Mouse (Mus musculus): ENCODE results near the gene Vmn2r31. TPM values are rescaled to one million over a fixed set of nuclear protein-coding genes. Genes with fewer than 3 reads are reported as not detected.
"Not testable (repeated sequence)": the region's sequence is repeated elsewhere in the genome, so short reads cannot be mapped to it uniquely, and the experiment has no call there.

The Vmn2r31 gene
- total RNA-seq (2021): not detected
- long read RNA-seq, experiment 1: 0 reads
- long read RNA-seq, experiment 2: 0 reads

DNA sequence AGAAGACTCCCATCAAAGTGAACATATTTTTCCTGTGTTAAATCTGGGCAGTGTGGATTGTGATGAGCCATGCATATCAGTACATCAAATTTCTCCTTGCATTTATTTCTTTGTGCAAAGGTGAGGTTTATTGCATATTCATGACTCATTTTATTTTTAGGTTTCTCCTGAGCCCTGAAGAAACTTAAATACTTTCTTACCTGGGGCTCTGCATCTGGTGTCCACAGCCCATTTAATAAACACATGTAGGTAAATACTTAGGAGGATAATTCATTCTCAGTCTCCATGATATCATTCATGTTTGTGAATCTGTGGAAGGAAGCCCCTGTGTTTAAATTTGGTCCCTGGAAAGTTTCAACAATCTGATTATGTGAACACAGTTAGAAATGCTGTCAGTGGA is at the start of gene Vmn2r31:
Vmn2r31 (minus strand) TSS at position 101 of the 400 bp plus-strand sequence.
- DNase-seq (ENCODE audit: low spot score in 2 of 2): not testable (repeated sequence)

DNA sequence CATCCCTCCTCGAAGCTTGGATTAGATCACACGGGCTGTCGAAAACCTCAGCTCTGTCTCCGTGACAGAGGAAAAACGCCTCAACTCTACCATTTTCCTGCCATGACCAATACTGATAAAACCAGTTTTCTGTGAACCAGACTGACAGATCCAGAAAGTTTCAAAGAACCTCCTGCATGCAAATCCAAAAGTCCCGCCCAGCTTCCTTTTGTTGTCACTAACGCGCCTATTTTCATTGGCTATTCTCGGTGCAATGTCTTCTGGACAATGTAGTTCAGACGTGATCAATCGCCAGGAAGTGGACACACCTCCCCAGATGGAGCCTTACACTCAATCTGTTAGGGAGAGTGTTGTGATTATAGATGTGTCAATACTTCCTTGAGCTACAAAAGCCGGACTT is 25.1 kb downstream of the Vmn2r31 start, which contains the start of gene Gm45783:
Gm45783 (minus strand) TSS at position 143 of the 400 bp plus-strand sequence.
- not testable (repeated sequence) for DNase-seq (ENCODE audit: low spot score in 2 of 2)

DNA sequence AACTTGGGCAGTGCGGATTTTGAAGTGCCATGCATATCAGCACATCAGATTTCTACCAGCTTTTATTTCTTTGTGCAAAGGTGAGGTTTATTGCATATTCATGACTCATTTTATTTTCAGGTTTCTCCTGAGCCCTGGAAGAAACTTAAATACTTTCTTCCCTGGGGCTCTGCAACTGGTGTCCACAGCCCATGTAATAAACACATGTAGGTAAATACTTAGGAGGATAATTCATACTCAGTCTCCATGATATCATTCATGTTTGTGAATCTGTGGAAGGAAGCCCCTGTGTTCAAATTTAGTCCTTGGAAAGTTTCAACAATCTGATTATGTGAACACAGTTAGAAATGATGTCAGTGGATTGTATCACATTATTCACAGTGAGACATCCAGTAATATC is 62.0 kb downstream of the Vmn2r31 start, which contains the start of gene Vmn2r30:
Vmn2r30 (minus strand) TSS at position 101 of the 400 bp plus-strand sequence.
- DNase-seq (ENCODE audit: low spot score in 2 of 2): not testable (repeated sequence)

Other genes with a start within 250 kb of the Vmn2r31 start
- gene Zfp418, start 228.4 kb downstream of the Vmn2r31 start, total RNA-seq (2021): 1 to 10 TPM; 3.1 to 3.2 TPM
- 1 to 10 TPM; 4.0 to 4.8 TPM for gene Zfp772, start 189.7 kb downstream of the Vmn2r31 start, total RNA-seq (2021)
- gene Vmn2r29, start 152.4 kb downstream of the Vmn2r31 start, total RNA-seq (2021): 1 to 10 TPM in 1 of 2 experiments, under 1 TPM in 1; 0.80 to 1.3 TPM
- gene Gm45844, start 121.4 kb downstream of the Vmn2r31 start, total RNA-seq (2021): 1 to 10 TPM; 3.0 to 4.0 TPM
- gene Clcn4, start 98.9 kb downstream of the Vmn2r31 start, total RNA-seq (2021): 10 to 100 TPM; 50.8 to 78.4 TPM
- gene Vmn2r30, start 62.1 kb downstream of the Vmn2r31 start, total RNA-seq (2021): under 1 TPM in 1 of 2 experiments, not detected in 1; 0.07 TPM
- gene Gm45783, start 25.1 kb downstream of the Vmn2r31 start, total RNA-seq (2021): 1 to 10 TPM in 1 of 2 experiments, not detected in 1; 1.2 TPM
- not detected for gene Vmn2r32, start 80.3 kb upstream of the Vmn2r31 start, total RNA-seq (2021)
- gene Vmn2r33, start 167.1 kb upstream of the Vmn2r31 start, total RNA-seq (2021): not detected

All from adrenal gland, adult 18-20 months (tissue).